Mouse (Mus musculus) forebrain, embryonic 10.5 days (tissue): ENCODE results near the gene Car4. TPM values are rescaled to one million over a fixed set of nuclear protein-coding genes. Genes with fewer than 3 reads are reported as not detected.

Source experiments
- DNase-seq: peaks from one replicate; pipeline ENCODE4 v3.0.0-alpha.2; 2017; ENCODE audit warnings: low spot score; ENCODE audit errors: extremely low spot score
- H3K27ac ChIP-seq: fragments of 300-500 bp; sonication (generic); 2 replicates; pipeline ENCODE4 v1.5.1; 2016; ENCODE audit warnings: mild to moderate bottlenecking
- H3K27me3 ChIP-seq: fragments of 300-500 bp; sonication (generic); 2 replicates; pipeline ENCODE4 v1.6.1; 2016; ENCODE audit warnings: mild to moderate bottlenecking; ENCODE audit not compliant: poor library complexity, severe bottlenecking
- H3K36me3 ChIP-seq: fragments of 300-500 bp; sonication (generic); replicated peaks from 2 replicates; pipeline ENCODE4 v1.6.1; 2016; ENCODE audit warnings: mild to moderate bottlenecking, moderate library complexity
- H3K4me1 ChIP-seq: fragments of 300-500 bp; sonication (generic); 2 replicates; pipeline ENCODE4 v1.6.1; 2016
- H3K4me3 ChIP-seq: fragments of 300-500 bp; sonication (generic); 2 replicates; pipeline ENCODE4 v1.5.1; 2016; ENCODE audit warnings: mild to moderate bottlenecking, moderate library complexity
- H3K9me3 ChIP-seq: fragments of 300-500 bp; sonication (generic); 2 replicates; pipeline ENCODE4 v1.6.1; 2016; ENCODE audit warnings: mild to moderate bottlenecking, moderate library complexity
- WGBS: fragments of 180-500 bp; shearing (Covaris S2); methylation state at CpG from one replicate; pipeline ENCODE4 v1.1.7; 2016; 5-methylcytosine and 5-hydroxymethylcytosine counted together
- polyA plus RNA-seq: library from polyadenylated mRNA; unstranded; fragments of >200 nt; fragmentation: Nextera tagmentation; extraction: Ambion mirVana; gene quantifications from 2 replicates; pipeline ENCODE4 v1.2.1, GENCODE M21; 2016

Gene Car4
- polyA plus RNA-seq, 1 experiment from 2014 or later = 3.7 TPM

DNA sequence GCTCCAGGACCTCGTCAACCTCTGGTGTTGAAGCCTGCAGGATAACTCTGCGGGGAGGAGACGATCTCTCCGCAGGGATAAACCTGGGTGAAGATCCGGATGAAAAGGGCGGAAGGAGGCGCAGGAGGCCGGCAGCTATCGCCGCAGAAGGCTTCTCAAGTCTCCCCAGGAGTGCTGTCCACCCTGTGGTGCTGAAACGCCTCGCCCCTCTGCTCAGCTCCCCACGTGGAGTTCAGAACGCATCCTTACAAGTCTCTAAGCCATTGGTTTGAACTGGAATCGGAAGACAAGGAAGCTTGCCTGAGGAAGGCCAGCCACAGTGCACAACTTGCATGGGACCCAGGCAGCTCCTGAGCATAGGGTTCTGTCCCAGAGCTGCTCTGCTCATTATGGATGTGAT is 13.6 kb upstream of the Car4 start:
- peak; percentile 73 for DNase-seq
- Histone ChIP-seq H3K9me3 (no peaks in the 10 kb centered on the region), H3K27ac (peak overlapping the region; percentile 80), H3K27me3 (peaks cover 11% of the 10 kb centered on the region; the same call in 1 of the 2 replicates), H3K36me3 (no peaks in the 10 kb centered on the region), H3K4me1 (peaks cover 46% of the 10 kb centered on the region), H3K4me3 (peak overlapping the region; percentile 41)
- under 1% methylated on average over 15 of the region's 15 CpGs for WGBS

GRCm38 (mm10) chr11:84944639-84945435 is 12.7 kb upstream of the Car4 start:
- H3K4me3 ChIP-seq = peak overlapping the region; percentile 41
- 2% methylated on average over 12 of the region's 12 CpGs for WGBS

DNA sequence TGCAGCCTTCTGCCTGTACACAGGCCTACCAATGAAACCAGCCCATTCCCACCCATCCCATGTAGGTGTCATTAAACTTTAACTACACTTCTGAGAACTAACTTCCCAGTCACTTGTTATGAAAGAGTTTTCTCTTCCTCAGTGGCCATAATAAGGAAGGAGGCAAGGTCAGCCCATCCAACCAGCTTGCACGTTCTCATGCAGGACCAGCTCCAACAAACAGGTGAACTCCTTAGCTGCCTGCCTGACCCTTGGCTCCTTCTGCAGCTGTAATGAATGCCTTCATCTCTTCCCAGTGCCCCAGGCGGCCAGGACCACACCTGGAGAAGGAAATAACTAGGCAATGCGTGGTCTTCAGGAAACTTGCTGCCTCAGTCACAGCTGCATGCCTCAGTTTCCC is 11.7 kb upstream of the Car4 start:
- no peaks in the 10 kb centered on the region for H3K36me3 ChIP-seq
- no peaks in the 10 kb centered on the region for H3K9me3 ChIP-seq
- WGBS = 70% methylated on average over 3 of the region's 3 CpGs
- no peak overlapping the region for H3K4me3 ChIP-seq
- DNase-seq = no peak
- peaks cover 47% of the 10 kb centered on the region for H3K4me1 ChIP-seq
- H3K27ac ChIP-seq = no peak overlapping the region
- H3K27me3 ChIP-seq = peaks cover 11% of the 10 kb centered on the region; the same call in 1 of the 2 replicates

More at GRCm38 (mm10) chr11:84944639-84945435, 12.7 kb upstream of the Car4 start:
- no peaks in the 10 kb centered on the region for H3K36me3 ChIP-seq
- peak overlapping the region; percentile 80 for H3K27ac ChIP-seq
- peak; percentile 57 for DNase-seq
- H3K27me3 ChIP-seq = peaks cover 11% of the 10 kb centered on the region; the same call in 1 of the 2 replicates
- H3K9me3 ChIP-seq = no peaks in the 10 kb centered on the region
- H3K4me1 ChIP-seq = peaks cover 47% of the 10 kb centered on the region

GRCm38 (mm10) chr11:84947206-84947605 is 10.4 kb upstream of the Car4 start:
- no peaks in the 10 kb centered on the region for H3K9me3 ChIP-seq
- no peak for DNase-seq
- no peak overlapping the region for H3K27ac ChIP-seq
- peaks cover 47% of the 10 kb centered on the region for H3K4me1 ChIP-seq
- no peak overlapping the region for H3K4me3 ChIP-seq
- WGBS = 88% methylated on average over 6 of the region's 6 CpGs
- peaks cover 11% of the 10 kb centered on the region; the same call in 1 of the 2 replicates for H3K27me3 ChIP-seq
- no peaks in the 10 kb centered on the region for H3K36me3 ChIP-seq

DNA sequence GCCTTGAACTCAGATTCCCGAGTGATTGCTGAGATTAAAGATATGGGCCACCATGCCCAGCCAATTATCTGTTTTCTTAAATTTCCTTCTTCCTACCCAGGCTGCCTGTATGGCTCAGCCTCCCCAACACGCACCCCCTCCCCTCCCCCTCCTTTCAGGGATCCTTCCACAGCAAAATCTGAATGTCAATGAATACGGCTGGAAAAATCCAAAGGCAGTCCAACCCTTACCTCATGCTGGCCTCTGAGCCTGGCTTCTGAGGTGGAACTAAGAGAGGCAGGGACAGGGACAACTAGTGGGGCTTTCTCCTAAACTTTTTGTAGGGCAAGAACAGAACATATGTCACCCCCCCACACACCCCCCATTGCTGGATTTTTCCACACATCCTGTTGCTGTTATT is 9.5 kb upstream of the Car4 start:
- DNase-seq = no peak
- WGBS = 44% methylated on average over 3 of the region's 3 CpGs
- no peaks in the 10 kb centered on the region for H3K36me3 ChIP-seq

GRCm38 (mm10) chr11:84948526-84948925 is 9.1 kb upstream of the Car4 start:
- Histone ChIP-seq H3K27me3 (peaks cover 11% of the 10 kb centered on the region; the same call in 1 of the 2 replicates), H3K4me3 (no peak overlapping the region), H3K9me3 (no peaks in the 10 kb centered on the region), H3K4me1 (peaks cover 42% of the 10 kb centered on the region), H3K36me3 (no peaks in the 10 kb centered on the region), H3K27ac (0 out of 2 replicates have a peak overlapping the region, but pooled peaks have one; percentile 33)
- WGBS = 47% methylated on average over 3 of the region's 3 CpGs
- DNase-seq = no peak

More for the DNA sequence above, 9.5 kb upstream of the Car4 start:
- Histone ChIP-seq H3K27ac (no peak overlapping the region), H3K27me3 (peaks cover 11% of the 10 kb centered on the region; the same call in 1 of the 2 replicates), H3K4me1 (peaks cover 46% of the 10 kb centered on the region), H3K4me3 (no peak overlapping the region), H3K9me3 (no peaks in the 10 kb centered on the region)

- H3K27me3 ChIP-seq = peaks cover 23% of the 10 kb centered on the region
- no peaks in the 10 kb centered on the region for H3K9me3 ChIP-seq
- no peak overlapping the region for H3K4me3 ChIP-seq
- no peak overlapping the region for H3K27ac ChIP-seq
- DNase-seq = no peak
- peaks cover 26% of the 10 kb centered on the region for H3K4me1 ChIP-seq
- no peaks in the 10 kb centered on the region for H3K36me3 ChIP-seq
- 43% methylated on average over 2 of the region's 2 CpGs for WGBS
Observed at GRCm38 (mm10) chr11:84952611-84953010, 5.0 kb upstream of the Car4 start.

DNA sequence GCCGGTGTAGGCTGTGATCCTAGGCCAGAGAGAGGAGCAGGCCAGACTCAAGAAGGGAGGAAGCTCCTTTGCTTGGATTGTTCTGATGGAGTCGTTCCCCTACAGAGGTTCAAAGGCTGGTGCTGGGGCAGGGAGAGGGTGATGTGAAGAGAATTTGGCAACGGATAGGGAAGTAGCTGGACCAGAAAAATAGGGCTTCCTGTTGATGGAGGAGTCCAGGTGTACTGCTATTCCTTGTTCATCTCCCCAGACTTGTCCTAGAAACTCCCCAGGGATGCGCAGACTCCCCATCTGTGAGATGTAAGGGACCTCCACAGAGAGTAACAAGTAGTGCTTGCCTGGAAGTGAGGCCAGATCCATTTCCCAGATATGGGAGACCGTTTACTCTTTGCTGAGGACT is 1.2 kb upstream of the Car4 start:
- Histone ChIP-seq H3K36me3 (no peaks in the 10 kb centered on the region), H3K4me1 (peaks cover 42% of the 10 kb centered on the region)

DNA sequence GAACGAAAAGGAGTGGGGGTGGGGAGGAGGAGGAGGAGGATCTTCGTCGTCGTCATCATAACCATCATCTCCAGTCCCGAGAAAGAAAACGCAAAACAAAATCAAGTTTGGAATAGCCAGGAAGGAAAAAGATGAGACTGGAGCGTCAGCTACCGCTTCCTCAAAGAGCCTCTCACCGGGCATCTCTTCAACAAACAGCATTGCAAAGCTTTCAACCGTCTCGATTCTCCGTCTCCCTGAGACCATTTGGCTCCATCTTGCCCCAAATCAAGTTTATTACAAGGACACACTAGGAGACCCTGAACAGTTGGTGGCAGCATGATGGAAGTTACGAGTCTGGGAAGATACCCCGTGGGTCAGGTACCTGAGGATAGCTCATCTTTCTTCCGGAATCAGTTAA is 415 bp upstream of the Car4 start:
- no peaks in the 10 kb centered on the region for H3K9me3 ChIP-seq
- H3K27me3 ChIP-seq = peaks cover 55% of the 10 kb centered on the region
- H3K4me3 ChIP-seq = peak overlapping the region; percentile 48

More for the DNA sequence above, 1.2 kb upstream of the Car4 start:
- H3K27me3 ChIP-seq = peaks cover 55% of the 10 kb centered on the region
- no peak for DNase-seq
- 34% methylated on average over 5 of the region's 5 CpGs for WGBS
- no peaks in the 10 kb centered on the region for H3K9me3 ChIP-seq
- no peak overlapping the region for H3K27ac ChIP-seq
- H3K4me3 ChIP-seq = no peak overlapping the region

GRCm38 (mm10) chr11:84958271-84958630 is 665 bp downstream of the Car4 start:
- H3K4me1 ChIP-seq = peaks cover 42% of the 10 kb centered on the region
- no peaks in the 10 kb centered on the region for H3K9me3 ChIP-seq
- H3K27me3 ChIP-seq = peaks cover 55% of the 10 kb centered on the region
- 3% methylated on average over 11 of the region's 11 CpGs for WGBS
- H3K27ac ChIP-seq = no peak overlapping the region
- no peak for DNase-seq
- no peaks in the 10 kb centered on the region for H3K36me3 ChIP-seq
- peak overlapping the region; percentile 48 for H3K4me3 ChIP-seq

More for the DNA sequence above, 415 bp upstream of the Car4 start:
- Histone ChIP-seq H3K36me3 (no peaks in the 10 kb centered on the region), H3K27ac (no peak overlapping the region), H3K4me1 (peaks cover 42% of the 10 kb centered on the region)
- WGBS = 8% methylated on average over 15 of the region's 15 CpGs
- no peak for DNase-seq

GRCm38 (mm10) chr11:84959181-84959580 is 1.6 kb downstream of the Car4 start:
- peak overlapping the region; percentile 60; the same call in 1 of the 2 replicates for H3K27ac ChIP-seq
- H3K27me3 ChIP-seq = peaks cover 55% of the 10 kb centered on the region
- peaks cover 42% of the 10 kb centered on the region for H3K4me1 ChIP-seq
- H3K9me3 ChIP-seq = no peaks in the 10 kb centered on the region
- 14% methylated on average over 5 of the region's 5 CpGs for WGBS
- DNase-seq = no peak
- no peak overlapping the region for H3K4me3 ChIP-seq
- no peaks in the 10 kb centered on the region for H3K36me3 ChIP-seq

- H3K27me3 ChIP-seq = peaks cover 55% of the 10 kb centered on the region
- H3K27ac ChIP-seq = peak overlapping the region; percentile 60
- H3K4me1 ChIP-seq = peaks cover 42% of the 10 kb centered on the region
- H3K9me3 ChIP-seq = no peaks in the 10 kb centered on the region
- WGBS = 1% methylated on average over 9 of the region's 9 CpGs
- peak overlapping the region; percentile 13; the same call in 1 of the 2 replicates for H3K4me3 ChIP-seq
- no peaks in the 10 kb centered on the region for H3K36me3 ChIP-seq
- peak; percentile 39 for DNase-seq
Observed at GRCm38 (mm10) chr11:84959701-84960181, 2.2 kb downstream of the Car4 start.

- no peaks in the 10 kb centered on the region for H3K9me3 ChIP-seq
- peaks cover 51% of the 10 kb centered on the region for H3K27me3 ChIP-seq
- no peaks in the 10 kb centered on the region for H3K36me3 ChIP-seq
- WGBS = 29% methylated on average over 3 of the region's 3 CpGs
- H3K4me3 ChIP-seq = no peak overlapping the region
- DNase-seq = no peak
- H3K27ac ChIP-seq = peak overlapping the region; percentile 60
- H3K4me1 ChIP-seq = peaks cover 42% of the 10 kb centered on the region
Observed at GRCm38 (mm10) chr11:84960291-84960690, 2.7 kb downstream of the Car4 start.
